Mouse (Mus musculus) limb, embryonic 15.5 days (tissue): ENCODE measurements at regions not wholly inside any gene's neighbourhood (a gene's known extent, or its start where the extent isn't known, plus 50 kb on each side); places are given as distances from the start of the nearest gene placed in this dataset.

Experiments used
- ATAC-seq: fragments of 200-750 bp; cut with Nextera tagmentation; 2 replicates; pipeline ENCODE4 v1.8.0; 2017; ENCODE audit warnings: low read depth, moderate TSS enrichment; ENCODE audit not compliant: insufficient number of reproducible peaks, low FRiP score, low TSS enrichment
- H3K27ac ChIP-seq: fragments of 300-500 bp; sonication (generic); 2 replicates; pipeline ENCODE4 v1.5.1; 2015; ENCODE audit warnings: moderate library complexity, mild to moderate bottlenecking, inconsistent platforms
- H3K27me3 ChIP-seq: fragments of 300-500 bp; sonication (generic); 2 replicates; pipeline ENCODE4 v1.6.1; 2015; ENCODE audit warnings: inconsistent platforms
- H3K36me3 ChIP-seq: fragments of 300-500 bp; sonication (generic); 2 replicates; pipeline ENCODE4 v1.6.1; 2015; ENCODE audit warnings: inconsistent platforms
- H3K4me1 ChIP-seq: fragments of 300-500 bp; sonication (generic); 2 replicates; pipeline ENCODE4 v1.6.1; 2015; ENCODE audit warnings: inconsistent platforms
- H3K4me2 ChIP-seq: fragments of 300-500 bp; sonication (generic); 2 replicates; pipeline ENCODE4 v1.6.1; 2015; ENCODE audit warnings: mild to moderate bottlenecking, inconsistent platforms
- H3K4me3 ChIP-seq: fragments of 300-500 bp; sonication (generic); 2 replicates; pipeline ENCODE4 v1.5.1; 2015; ENCODE audit warnings: mild to moderate bottlenecking, inconsistent platforms
- H3K9ac ChIP-seq: fragments of 300-500 bp; sonication (generic); 2 replicates; pipeline ENCODE4 v1.6.1; 2015; ENCODE audit warnings: inconsistent platforms
- H3K9me3 ChIP-seq: fragments of 300-500 bp; sonication (generic); 2 replicates; pipeline ENCODE4 v1.6.1; 2016; ENCODE audit warnings: inconsistent platforms
- WGBS: fragments of 180-500 bp; shearing (Covaris S2); methylation state at CpG from one replicate; pipeline ENCODE4 v1.1.7; 2015; 5-methylcytosine and 5-hydroxymethylcytosine counted together

GRCm38 (mm10) chr5:73885691-73886090 is 182.5 kb downstream of the Usp46 start:
- Histone ChIP-seq H3K36me3 (no peaks in the 10 kb centered on the region), H3K27me3 (no peaks in the 10 kb centered on the region), H3K4me3 (no peak overlapping the region), H3K9me3 (no peaks in the 10 kb centered on the region; the same call in 1 of the 2 replicates), H3K4me2 (no peak overlapping the region), H3K27ac (no peak overlapping the region), H3K4me1 (peaks cover 6% of the 10 kb centered on the region), H3K9ac (no peak overlapping the region)
- 78% methylated on average over 1 of the region's 1 CpGs for WGBS
- ATAC-seq, result no peak

GRCm38 (mm10) chr5:73887306-73887958 is 180.8 kb downstream of the Usp46 start:
- Histone ChIP-seq H3K27ac (no peak overlapping the region), H3K9ac (no peak overlapping the region), H3K36me3 (no peaks in the 10 kb centered on the region), H3K4me1 (no peaks in the 10 kb centered on the region), H3K27me3 (no peaks in the 10 kb centered on the region), H3K9me3 (no peaks in the 10 kb centered on the region; the same call in 1 of the 2 replicates), H3K4me2 (no peak overlapping the region), H3K4me3 (no peak overlapping the region)
- ATAC-seq, result no peak
- WGBS, result 82% methylated on average over 8 of the region's 8 CpGs

GRCm38 (mm10) chr5:73888391-73888790 is 179.8 kb downstream of the Usp46 start:
- H3K9ac ChIP-seq, result no peak overlapping the region
- ATAC-seq, result no peak
- no peak overlapping the region for H3K4me3 ChIP-seq
- H3K9me3 ChIP-seq, result no peaks in the 10 kb centered on the region; the same call in 1 of the 2 replicates
- 75% methylated on average over 2 of the region's 2 CpGs for WGBS
- H3K27me3 ChIP-seq, result no peaks in the 10 kb centered on the region
- H3K27ac ChIP-seq, result no peak overlapping the region
- no peaks in the 10 kb centered on the region for H3K4me1 ChIP-seq
- no peaks in the 10 kb centered on the region for H3K36me3 ChIP-seq
- H3K4me2 ChIP-seq, result no peak overlapping the region

- H3K4me2 ChIP-seq, result no peak overlapping the region
- no peaks in the 10 kb centered on the region for H3K27me3 ChIP-seq
- no peak overlapping the region for H3K4me3 ChIP-seq
- WGBS, result 68% methylated on average over 1 of the region's 1 CpGs
- no peaks in the 10 kb centered on the region for H3K36me3 ChIP-seq
- ATAC-seq, result no peak
- H3K9ac ChIP-seq, result no peak overlapping the region
- no peak overlapping the region for H3K27ac ChIP-seq
- H3K9me3 ChIP-seq, result no peaks in the 10 kb centered on the region; the same call in 1 of the 2 replicates
- H3K4me1 ChIP-seq, result no peaks in the 10 kb centered on the region
Measured at GRCm38 (mm10) chr5:73889342-73889741, 178.9 kb downstream of the Usp46 start.

- Histone ChIP-seq H3K4me1 (no peaks in the 10 kb centered on the region), H3K36me3 (no peaks in the 10 kb centered on the region), H3K27me3 (no peaks in the 10 kb centered on the region), H3K9ac (no peak overlapping the region), H3K4me3 (no peak overlapping the region), H3K9me3 (no peaks in the 10 kb centered on the region; the same call in 1 of the 2 replicates), H3K27ac (no peak overlapping the region), H3K4me2 (no peak overlapping the region)
- WGBS, result 58% methylated on average over 4 of the region's 4 CpGs
- ATAC-seq, result no peak
Measured at GRCm38 (mm10) chr5:73890942-73891341, 177.3 kb downstream of the Usp46 start.

- ATAC-seq, result no peak
- no peaks in the 10 kb centered on the region; the same call in 1 of the 2 replicates for H3K9me3 ChIP-seq
- no peak overlapping the region for H3K4me3 ChIP-seq
- WGBS, result 74% methylated on average over 11 of the region's 11 CpGs
- H3K27me3 ChIP-seq, result no peaks in the 10 kb centered on the region
- no peak overlapping the region for H3K27ac ChIP-seq
- H3K36me3 ChIP-seq, result no peaks in the 10 kb centered on the region
- no peak overlapping the region for H3K9ac ChIP-seq
- H3K4me2 ChIP-seq, result no peak overlapping the region
- H3K4me1 ChIP-seq, result no peaks in the 10 kb centered on the region
Measured at GRCm38 (mm10) chr5:73891606-73892005, 176.6 kb downstream of the Usp46 start.

- 76% methylated on average over 4 of the region's 4 CpGs for WGBS
- ATAC-seq, result no peak
Measured at GRCm38 (mm10) chr5:73892440-73893225, 175.6 kb downstream of the Usp46 start.

GRCm38 (mm10) chr5:73895186-73895585 is 173.0 kb downstream of the Usp46 start:
- no peak overlapping the region for H3K4me3 ChIP-seq
- ATAC-seq, result no peak
- 89% methylated on average over 5 of the region's 5 CpGs for WGBS
- H3K36me3 ChIP-seq, result no peaks in the 10 kb centered on the region
- H3K27ac ChIP-seq, result no peak overlapping the region
- no peak overlapping the region for H3K4me2 ChIP-seq
- H3K27me3 ChIP-seq, result no peaks in the 10 kb centered on the region
- no peaks in the 10 kb centered on the region for H3K4me1 ChIP-seq
- H3K9me3 ChIP-seq, result no peaks in the 10 kb centered on the region
- no peak overlapping the region for H3K9ac ChIP-seq

More at GRCm38 (mm10) chr5:73892440-73893225, 175.6 kb downstream of the Usp46 start:
- Histone ChIP-seq H3K4me2 (no peak overlapping the region), H3K27ac (no peak overlapping the region), H3K36me3 (no peaks in the 10 kb centered on the region), H3K9ac (no peak overlapping the region), H3K9me3 (no peaks in the 10 kb centered on the region), H3K4me1 (no peaks in the 10 kb centered on the region), H3K4me3 (no peak overlapping the region), H3K27me3 (no peaks in the 10 kb centered on the region)

- Histone ChIP-seq H3K27me3 (no peaks in the 10 kb centered on the region), H3K9ac (no peak overlapping the region), H3K4me1 (no peaks in the 10 kb centered on the region; the same call in 1 of the 2 replicates), H3K4me2 (no peak overlapping the region), H3K27ac (no peak overlapping the region), H3K4me3 (no peak overlapping the region), H3K9me3 (no peaks in the 10 kb centered on the region), H3K36me3 (no peaks in the 10 kb centered on the region)
- no peak for ATAC-seq
- 97% methylated on average over 1 of the region's 1 CpGs for WGBS
Measured at GRCm38 (mm10) chr5:73896785-73897184, 171.4 kb downstream of the Usp46 start.

GRCm38 (mm10) chr5:73901651-73902050 is 166.6 kb downstream of the Usp46 start:
- Histone ChIP-seq H3K27ac (no peak overlapping the region), H3K27me3 (no peaks in the 10 kb centered on the region), H3K4me1 (peaks cover 14% of the 10 kb centered on the region), H3K4me3 (no peak overlapping the region), H3K9me3 (no peaks in the 10 kb centered on the region), H3K36me3 (no peaks in the 10 kb centered on the region), H3K9ac (no peak overlapping the region), H3K4me2 (no peak overlapping the region)
- 92% methylated on average over 1 of the region's 1 CpGs for WGBS
- no peak for ATAC-seq

- WGBS, result 13% methylated on average over 7 of the region's 7 CpGs
- no peaks in the 10 kb centered on the region for H3K9me3 ChIP-seq
- no peak overlapping the region for H3K4me3 ChIP-seq
- ATAC-seq, result no peak
- H3K27ac ChIP-seq, result peak overlapping the region; percentile 79
- H3K4me2 ChIP-seq, result peak overlapping the region; percentile 33
- H3K4me1 ChIP-seq, result peaks cover 14% of the 10 kb centered on the region
- no peaks in the 10 kb centered on the region for H3K36me3 ChIP-seq
- no peaks in the 10 kb centered on the region for H3K27me3 ChIP-seq
- H3K9ac ChIP-seq, result no peak overlapping the region
Measured at GRCm38 (mm10) chr5:73902470-73903218, 165.6 kb downstream of the Usp46 start.

- no peak for ATAC-seq
- H3K9ac ChIP-seq, result no peak overlapping the region
- H3K36me3 ChIP-seq, result no peaks in the 10 kb centered on the region
- H3K9me3 ChIP-seq, result no peaks in the 10 kb centered on the region
- H3K4me1 ChIP-seq, result peaks cover 14% of the 10 kb centered on the region
- WGBS, result 20% methylated on average over 8 of the region's 8 CpGs
- H3K4me2 ChIP-seq, result peak overlapping the region; percentile 33
- peak overlapping the region; percentile 79 for H3K27ac ChIP-seq
- no peak overlapping the region for H3K4me3 ChIP-seq
- H3K27me3 ChIP-seq, result no peaks in the 10 kb centered on the region
Measured at GRCm38 (mm10) chr5:73903219-73903570, 165.0 kb downstream of the Usp46 start.
